Mouse (Mus musculus): ENCODE measurements around the gene Ptcd1. TPM values are rescaled to one million over a fixed set of nuclear protein-coding genes. Genes with fewer than 3 reads are reported as not detected.
"Not testable (repeated sequence)": the region's sequence is repeated elsewhere in the genome, so short reads cannot be mapped to it uniquely, and the experiment has no call there.

The Ptcd1 gene
- polyA plus RNA-seq (2015; fragmentation: Nextera tagmentation; extraction: Ambion mirVana): 12.4 and 12.8 TPM in 2 replicates

DNA sequence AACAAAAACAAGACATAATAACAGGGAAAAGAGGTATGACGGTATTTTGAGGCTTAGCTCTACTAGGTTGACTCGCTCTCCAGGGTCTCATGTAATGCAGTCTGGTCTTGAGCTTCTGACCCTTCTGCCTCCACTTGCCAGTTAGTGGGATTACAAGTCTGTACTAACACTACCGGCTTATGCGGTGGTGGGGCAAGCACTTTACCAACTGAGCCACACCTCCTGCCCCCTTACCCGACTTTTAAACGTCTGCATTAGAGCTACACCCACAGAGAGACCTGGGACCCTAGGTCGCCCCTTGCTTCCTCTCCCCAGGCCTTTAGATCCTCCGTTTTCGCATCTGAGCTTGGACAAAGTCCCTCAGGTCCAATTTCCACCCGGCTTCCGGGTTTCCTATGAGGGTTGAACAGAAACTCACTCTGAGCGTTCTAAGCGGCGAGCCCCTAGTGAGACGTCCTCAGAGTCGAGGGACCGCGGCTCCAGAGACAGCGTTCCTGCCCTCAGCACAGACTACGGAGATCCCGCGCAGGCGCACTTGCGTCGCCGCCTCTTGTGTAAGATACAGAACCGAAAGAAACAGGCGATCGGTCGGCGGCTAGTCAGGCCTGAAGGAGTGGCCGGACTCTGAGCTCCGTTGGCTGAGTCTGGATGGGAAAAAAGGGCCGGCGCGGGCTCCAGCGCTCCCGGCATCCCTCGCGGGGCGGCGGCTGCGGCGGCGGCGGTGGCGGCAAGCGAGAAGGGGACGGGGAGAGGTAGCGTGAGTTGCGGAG, at the start of gene Ptcd1, which contains the start of gene Cpsf4:
Gene Ptcd1 (minus strand): TSS at position 573 of the 770 bp plus-strand sequence.
Gene Cpsf4 (plus strand): TSS at position 678 of the 770 bp plus-strand sequence.
- DNase-seq (ENCODE audit: low spot score): peak; percentile 99

DNA sequence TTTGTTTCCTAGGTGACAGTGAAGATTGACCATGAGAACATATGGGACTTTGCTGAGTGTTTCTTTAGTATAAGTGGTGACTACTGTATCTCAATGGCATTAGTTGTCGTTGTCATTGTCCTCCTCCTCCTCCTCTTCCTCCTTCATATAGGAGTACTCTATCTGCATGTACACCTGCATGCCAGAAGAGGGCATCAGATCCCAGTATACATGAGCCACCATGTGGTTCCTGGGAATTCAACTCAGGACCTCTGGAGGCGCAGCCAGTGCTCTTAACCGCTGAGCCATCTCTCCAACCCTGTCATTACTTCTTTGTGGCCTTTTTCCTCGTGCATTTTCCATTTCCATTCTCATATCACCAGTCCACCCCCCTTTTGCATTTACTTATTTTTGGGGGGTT, 47.8 kb upstream of the Ptcd1 start:
- DNase-seq (ENCODE audit: low spot score): no peak

DNA sequence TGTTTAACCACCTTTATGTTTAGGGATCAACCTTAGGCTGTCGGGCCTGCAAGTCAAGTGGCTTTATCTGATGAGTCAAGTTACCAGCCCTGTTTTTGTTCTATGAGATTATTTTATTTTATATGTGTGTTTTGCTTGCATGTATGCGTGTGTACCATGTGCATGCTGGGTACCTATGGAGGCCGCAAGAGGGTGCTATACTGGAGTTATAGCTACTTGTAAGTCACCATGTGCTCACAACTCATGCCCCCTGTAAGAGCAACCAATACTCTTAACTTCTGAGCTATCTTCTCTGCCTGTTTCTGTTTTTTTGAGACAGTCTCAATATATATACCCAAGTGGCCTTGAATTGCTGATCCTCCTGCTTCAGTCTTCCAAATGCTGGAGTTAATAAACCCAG, 46.6 kb upstream of the Ptcd1 start:
- DNase-seq (ENCODE audit: low spot score): no peak

DNA sequence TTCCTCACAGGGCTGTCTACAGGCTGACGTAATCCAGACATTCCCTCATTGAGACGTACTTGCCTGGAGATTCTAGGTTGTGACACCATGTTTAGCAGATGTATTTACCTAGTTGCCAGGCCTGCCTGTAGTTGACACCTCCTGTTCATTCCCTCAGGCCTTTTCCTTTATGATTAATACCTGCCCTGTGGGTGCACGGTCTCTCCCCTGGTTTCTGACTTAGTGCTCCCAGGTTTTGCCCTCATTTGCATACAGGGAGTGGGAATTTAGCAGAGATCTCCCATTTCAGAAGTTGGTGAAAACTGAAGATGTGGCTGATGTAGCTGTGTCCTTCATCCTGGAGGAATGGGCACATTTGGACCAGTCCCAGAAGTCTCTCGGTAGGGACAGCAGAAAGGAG, 45.3 kb upstream of the Ptcd1 start:
- DNase-seq (ENCODE audit: low spot score): no peak

DNA sequence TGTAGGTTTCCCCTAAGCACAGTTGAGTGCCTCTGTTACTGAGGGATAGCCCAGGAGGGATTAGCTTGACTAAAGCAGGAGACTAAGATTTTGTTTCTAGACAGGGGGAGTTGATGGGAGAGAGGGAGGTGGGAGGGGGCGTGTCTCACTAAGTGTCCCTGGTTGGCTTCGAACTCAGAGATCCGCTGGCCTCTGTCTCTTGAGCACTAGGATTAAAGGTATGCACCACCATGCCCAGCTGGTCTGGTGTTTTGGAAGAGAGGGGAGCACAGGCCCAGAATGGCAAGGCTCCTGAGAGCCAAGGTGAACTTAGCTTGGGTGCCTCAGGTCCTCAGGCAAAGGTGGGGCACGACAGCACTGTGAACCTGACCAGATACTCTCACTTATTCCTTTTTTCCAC, 44.4 kb upstream of the Ptcd1 start:
- no peak for DNase-seq (ENCODE audit: low spot score)

DNA sequence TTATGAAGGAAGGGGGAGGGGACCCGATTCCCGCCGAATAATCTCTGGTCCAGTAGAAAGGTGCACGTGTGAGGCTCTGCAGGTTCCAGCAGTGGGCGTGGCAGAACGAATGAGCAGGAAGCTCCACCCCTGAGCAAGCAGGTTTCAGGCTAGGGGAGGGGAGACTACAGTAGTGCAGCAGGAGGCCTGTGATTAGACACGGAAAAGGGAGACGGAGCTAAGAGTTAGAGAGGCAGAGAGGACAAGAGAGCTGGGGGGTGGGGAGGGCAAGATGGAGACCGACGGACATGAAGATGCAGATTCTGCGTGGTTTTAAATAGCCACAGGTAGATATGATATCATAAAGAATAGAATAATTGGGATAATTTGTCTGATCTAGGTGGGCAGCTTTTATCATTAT, 41.5 kb upstream of the Ptcd1 start:
- DNase-seq (ENCODE audit: low spot score): not testable (repeated sequence)

DNA sequence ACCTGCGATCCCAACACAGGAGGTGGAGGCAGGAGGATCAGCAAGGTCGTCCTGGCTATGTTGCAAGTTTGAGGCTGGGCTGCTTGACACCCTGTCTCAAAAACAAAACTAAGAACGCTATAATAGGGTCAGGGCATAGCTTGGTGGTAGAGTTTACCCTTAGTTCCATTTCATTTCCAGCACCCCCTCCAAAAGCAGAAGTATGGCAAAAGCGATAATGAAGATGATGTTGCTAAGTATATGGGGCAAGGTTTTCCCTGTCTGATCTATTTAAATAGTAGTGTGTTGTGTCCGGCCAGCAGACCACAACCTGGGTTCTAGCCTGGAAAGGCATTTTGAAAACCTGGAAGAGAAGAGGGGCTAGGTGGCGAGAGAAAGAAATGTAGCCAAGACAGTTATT, 41.0 kb upstream of the Ptcd1 start:
- DNase-seq (ENCODE audit: low spot score): no peak

DNA sequence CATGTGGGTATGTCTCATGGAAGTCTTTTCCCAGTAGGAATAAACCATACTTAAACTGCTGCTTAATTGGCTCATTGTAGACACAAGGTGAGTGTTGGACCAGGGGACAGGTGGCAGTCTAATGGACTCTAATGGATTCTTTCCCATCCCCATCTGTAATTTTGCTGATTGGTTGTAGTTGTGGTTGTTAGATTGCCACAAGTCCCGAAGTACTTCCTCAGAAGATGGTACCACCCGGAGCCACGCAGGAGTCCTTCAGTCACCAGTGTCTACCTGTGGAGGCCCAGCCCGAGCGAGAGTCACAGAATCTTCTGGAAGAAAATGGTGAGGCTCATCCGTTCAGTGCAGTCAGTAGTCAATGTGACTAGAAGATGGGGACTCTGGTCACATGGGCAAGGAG, 40.5 kb upstream of the Ptcd1 start:
- DNase-seq (ENCODE audit: low spot score): no peak

DNA sequence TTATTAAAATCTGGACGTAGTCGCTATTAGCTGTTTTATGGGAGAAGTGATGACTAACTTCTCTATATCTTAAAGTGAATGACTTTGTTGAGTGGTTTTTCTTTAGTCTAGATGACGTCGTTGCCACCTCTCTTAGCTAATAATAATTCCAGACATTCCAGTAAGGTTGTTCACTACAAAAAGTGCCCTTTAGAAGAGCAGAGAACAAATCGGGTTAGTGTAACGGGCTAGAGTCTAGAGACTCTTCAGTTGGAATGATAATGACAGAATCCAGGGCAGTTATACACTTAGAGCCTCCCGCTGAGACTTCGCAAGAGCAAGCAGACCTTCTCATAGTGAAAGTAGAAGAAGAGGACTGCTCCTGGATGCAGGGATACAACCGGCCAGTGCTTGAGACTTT, 38.1 kb upstream of the Ptcd1 start:
- DNase-seq (ENCODE audit: low spot score): no peak

DNA sequence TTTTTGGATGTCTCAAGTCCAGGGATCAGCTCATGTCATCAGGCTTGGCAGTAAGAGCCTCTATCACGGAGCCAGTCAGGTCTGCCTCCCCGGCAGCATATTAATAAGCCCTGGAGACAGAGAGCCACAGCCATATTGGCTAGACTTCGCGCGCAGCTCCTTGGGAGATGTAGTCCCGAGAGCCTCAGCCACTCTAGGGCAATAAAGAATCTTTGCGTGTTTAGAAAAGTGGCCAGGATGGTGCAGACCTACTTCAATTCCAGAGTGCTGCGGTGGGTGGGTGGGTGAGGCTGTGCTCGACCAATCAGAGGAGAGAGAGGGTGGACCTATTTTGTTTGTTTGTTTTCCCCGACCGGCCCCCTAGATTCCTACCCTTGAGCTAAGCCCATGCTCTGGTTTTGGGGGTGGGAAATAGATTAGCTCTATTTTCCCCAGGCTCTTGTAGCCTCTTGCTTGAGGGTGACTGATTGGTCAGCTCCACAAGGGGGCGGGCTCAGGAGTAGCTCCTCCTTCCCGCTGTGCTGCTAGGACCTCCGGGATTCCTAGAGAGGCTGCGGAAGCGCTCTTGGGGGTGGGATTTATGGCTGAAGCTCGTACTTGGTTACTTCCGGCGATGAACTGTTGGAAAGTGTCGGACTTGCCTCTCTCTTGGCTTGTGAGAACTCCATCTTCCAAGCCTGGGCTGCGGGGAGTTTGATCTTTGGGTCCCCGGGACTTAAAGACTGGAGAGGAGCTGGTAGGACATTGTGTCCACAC, 37.2 kb upstream of the Ptcd1 start, which contains the start of gene Zkscan5:
Gene Zkscan5 (plus strand): TSS at position 627 of the 756 bp plus-strand sequence.
- DNase-seq (ENCODE audit: low spot score): peak; percentile 98

DNA sequence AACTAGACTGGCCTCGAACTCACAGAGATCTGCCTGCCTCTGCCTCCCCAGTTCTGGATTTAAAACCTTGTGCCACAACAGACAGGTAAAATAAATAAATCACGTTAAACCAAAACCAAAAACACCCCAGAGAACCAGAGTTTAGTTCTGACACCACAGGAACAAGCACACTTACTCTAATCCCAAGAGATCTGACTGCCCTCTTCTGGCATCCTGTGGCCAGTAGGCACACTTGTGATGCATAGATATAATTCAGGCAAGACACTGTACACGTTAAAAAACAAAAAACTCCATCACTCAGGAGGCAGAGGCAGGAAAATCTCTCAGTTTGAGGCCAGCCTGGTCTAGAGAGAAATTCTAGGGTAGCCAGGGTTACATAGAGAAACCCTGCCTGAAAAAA, 35.5 kb upstream of the Ptcd1 start:
- no peak for DNase-seq (ENCODE audit: low spot score)

DNA sequence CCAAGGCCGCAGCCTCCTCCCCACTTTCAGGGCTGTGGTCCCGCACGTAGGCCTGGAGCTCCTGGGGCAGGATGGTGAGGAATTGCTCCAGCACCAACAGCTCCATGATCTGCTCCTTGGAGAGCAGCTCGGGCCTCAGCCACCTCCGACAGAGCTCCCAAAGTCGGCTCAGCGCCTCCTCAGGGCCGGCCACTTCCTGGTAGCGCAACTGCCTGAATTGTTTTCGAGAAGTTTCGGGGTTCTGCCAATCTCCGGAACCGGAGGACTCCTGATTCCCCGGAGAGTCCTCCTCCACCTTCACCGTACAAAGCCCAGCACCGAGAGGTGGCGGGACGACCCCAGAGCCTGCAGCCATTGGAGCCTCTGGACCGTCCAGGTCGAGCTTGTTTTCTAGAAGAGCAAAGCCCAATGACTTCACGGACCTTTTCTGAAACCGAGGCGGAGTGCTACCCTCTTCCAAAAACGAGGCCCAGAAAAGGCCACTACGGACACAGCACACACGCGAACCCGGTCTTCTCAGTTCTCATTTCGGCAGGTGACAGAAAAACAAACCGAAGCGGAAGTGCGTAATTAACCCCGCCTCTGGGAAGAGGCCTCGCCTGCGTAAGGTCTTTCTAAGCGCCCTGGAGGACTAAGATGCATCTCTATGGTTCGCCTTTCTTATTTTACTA, 34.5 kb upstream of the Ptcd1 start, which contains the start of gene Zkscan14:
Gene Zkscan14 (minus strand): TSS at position 548 of the 671 bp plus-strand sequence.
- peak; percentile 91 for DNase-seq (ENCODE audit: low spot score)

DNA sequence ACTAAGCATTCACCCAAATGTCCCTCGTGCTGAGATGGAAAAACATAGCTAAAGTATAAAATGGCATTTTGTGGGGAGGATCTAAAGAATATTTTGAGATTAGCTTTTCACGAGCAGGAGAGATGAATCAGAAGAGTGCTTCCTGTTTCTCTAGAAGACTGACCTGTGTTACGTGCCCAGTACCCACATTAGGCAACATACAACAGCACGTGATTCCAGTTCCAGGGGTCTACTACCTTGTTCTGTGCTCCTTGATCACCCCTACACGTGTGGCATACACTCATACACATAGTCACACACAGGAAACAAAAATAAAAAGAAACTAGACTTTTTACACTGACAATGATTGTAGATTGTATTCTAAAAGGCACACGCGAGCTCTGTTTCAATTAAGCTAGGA, 33.5 kb upstream of the Ptcd1 start:
- no peak for DNase-seq (ENCODE audit: low spot score)

DNA sequence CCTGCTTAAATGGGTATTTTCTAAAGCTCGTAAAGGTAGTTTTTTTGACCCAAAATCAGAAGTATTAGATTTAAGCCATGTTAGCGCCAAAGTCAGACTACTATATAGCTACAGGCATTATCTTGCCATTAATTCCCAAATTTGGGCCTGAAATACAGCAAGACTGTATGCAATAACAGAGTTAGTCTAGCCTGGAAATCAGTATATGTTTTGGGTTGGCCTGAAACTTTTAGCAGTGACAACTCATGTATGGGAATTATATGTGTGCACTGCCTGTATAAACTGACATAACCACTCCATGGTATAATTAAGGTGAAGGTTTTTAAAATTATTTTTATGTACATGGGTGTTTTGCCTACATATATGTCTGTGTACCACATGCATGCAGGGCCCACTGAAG, 25.1 kb upstream of the Ptcd1 start, which contains the start of gene Atp5j2:
Gene Atp5j2 (minus strand): TSS at position 101 of the 400 bp plus-strand sequence.
- no peak for DNase-seq (ENCODE audit: low spot score)

DNA sequence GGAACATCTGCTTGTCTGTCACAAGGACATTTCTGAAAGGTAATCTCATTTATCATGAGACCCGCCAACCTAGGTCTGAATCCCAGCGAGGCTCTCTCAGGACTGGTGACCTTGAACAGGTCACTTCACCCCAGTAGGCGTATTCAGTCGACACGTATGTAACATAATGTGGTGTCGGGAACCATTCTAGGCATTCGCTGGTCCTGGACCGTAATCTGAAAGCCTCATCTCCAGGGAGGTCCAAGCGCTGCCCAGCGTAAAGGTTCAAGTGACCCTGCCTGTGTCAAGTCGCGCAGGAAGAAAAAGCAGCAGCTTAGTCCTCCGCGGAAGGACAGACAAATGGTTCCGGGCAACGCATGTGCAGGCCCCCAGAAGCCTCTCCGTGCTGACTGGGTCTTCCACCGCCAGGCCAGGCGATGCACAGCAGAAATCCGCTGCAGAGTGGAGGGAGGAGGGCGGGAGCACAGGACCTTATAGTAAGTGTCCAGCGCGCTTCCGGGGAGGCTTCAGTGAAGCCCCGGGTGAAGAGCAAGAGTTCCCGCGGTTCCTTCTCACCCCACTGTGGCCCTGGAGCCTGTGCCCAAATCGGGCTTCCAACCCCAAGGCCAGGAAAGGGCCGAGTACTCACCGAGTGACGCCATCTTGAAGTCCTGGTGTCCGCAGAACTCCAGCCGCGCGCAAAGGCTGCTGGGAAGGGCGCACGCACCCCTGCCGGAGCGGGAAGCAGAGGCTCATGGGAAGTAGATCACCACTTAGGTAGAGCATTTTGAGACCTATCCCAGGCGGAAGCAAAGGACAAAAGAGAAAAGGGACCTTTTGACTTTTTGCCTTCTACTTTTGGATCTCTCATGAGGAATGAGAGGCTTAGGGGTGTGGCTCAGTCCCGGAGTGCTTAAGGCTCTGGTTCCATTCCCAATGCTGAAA, 24.2 kb upstream of the Ptcd1 start:
- peak; percentile 87 for DNase-seq (ENCODE audit: low spot score)

DNA sequence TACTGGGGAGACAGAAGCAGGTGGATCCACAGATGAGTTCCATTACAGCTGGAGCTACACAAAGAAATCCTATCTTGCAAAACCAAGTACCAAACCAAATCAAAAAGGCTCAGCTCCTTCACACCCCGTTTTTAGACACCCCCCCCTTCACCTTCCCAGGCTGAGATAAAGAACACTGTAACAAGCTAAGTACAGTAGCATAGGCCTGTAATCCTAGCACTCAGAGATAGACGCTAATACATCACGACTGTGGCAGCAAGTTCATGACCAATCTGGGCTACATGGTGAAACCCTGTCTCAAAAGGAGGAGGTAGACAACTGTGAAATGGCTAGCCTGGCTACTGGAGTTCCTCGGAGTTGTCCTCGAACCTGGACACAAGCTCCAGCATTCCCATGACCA, 23.5 kb upstream of the Ptcd1 start:
- no peak for DNase-seq (ENCODE audit: low spot score)

DNA sequence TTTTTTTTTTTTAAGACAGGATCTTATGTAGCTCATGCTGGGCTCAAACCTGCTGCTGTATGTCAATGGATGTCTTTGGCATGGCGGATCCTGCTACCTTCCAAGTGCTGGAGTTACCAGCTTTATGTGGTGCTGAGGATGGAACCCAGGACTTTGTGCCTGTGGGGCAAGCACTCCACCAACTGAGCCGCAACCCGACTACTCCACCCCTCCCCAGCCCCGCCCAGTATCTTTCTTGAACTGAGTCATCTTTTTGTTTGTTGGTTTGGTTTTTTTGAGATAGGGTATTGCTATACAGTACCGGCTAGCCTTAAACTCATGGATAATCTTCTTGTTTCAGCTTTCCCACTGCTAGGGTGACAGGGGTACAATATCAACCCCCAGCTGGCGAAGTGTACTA, 22.5 kb upstream of the Ptcd1 start:
- no peak for DNase-seq (ENCODE audit: low spot score)

DNA sequence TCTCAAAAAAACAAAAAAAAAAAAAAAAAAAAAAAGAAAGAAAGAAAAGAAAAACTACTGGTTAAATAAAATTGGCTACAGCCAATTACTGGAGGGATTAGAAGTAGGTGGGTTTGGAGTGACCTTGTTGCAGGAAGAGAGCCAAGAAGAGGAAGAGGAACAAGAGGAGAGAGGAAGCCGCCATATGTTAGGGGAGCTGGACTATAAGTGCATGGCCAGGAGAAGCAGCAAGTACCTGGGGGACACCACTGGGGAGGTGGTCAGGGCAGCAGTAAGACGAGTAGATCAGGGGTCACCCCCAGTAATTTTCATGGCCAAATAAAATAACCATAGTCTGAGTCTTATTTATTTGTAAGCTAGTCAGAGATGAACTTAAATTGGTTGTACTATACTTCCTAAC, 18.3 kb upstream of the Ptcd1 start:
- DNase-seq (ENCODE audit: low spot score): no peak

DNA sequence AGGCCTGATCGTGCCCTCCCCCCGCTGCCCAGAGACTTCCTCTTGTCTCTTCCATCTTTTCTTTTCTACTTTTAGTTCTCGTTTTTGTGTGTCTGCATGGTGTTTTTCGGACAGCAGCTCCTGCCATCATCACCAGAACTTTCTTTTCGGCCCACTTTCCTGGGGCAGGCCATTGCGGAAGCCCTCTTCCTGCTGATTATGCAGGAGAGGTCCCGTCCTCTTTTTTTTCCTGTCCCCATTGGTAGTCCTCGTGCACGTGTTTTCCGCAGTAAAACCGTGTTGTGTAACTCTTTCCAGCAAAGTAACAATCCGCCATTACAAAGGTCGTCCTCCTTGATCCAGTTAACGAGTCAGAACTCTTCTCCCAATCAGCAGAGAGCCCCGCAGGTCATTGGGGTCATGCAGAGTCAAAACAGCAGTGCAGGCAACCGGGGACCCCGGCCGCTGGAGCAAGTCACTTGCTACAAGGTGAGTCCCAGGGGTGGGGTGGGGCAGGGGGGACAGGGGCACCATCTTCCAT, 11.6 kb upstream of the Ptcd1 start:
- DNase-seq (ENCODE audit: low spot score): no peak

DNA sequence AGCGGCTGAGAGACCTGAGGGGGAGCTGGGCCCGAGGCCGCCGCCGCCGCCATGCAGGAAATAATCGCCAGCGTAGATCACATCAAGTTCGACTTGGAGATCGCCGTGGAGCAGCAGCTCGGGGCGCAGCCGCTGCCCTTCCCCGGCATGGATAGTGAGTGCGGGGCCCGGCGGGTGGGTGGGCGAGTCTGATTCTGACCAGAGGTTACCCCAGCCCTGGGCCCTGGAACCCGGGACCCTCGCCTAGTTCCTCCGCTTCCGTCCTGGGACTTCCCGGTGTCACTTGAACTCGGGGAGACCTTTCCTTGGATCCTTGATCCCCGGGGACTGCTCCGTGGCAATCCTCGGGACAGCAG, 376 bp upstream of the Ptcd1 start:
- no peak for DNase-seq (ENCODE audit: low spot score)

DNA sequence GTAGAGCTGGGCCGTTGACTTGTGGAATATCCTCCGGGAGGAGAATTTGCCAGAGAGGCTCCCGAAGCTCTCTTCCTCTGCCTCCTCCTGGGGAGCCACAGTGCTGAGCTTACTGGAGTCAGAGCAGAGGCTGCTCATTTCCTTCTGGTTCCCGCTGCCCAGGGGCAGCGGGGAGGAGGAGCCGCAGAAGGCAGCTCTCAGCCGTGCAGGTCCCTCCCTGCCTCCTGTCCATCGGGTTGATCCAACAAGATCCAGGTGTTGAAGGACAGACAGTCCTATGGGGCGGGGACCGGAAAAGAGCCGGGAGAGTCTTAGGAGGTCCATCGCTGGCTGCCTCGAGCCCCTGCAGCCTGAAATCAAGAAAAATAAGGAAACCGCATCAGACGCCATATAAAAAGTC, 1.7 kb downstream of the Ptcd1 start:
- no peak for DNase-seq (ENCODE audit: low spot score)
